Mouse (Mus musculus) CH12.LX (cell line): ENCODE data around the gene Snrnp35.

ENCODE experiments used
- CTCF ChIP-seq, 2 experiments: IDR thresholded peaks in 1 of 2; conservative IDR thresholded peaks in 1 of 2; 2 replicates each; pipeline ENCODE4 v1.5.1; 2011 to 2012; ENCODE audit warnings: low read depth in 2 of 2, low read length in 2 of 2, improper control_type of control experiment in 1 of 2, inconsistent platforms in 1 of 2, mild to moderate bottlenecking in 1 of 2, moderate library complexity in 1 of 2
- E2F4 ChIP-seq: IDR thresholded peaks from 2 replicates; pipeline ENCODE4 v1.6.1; 2011; ENCODE audit warnings: low read depth, low read length, improper control_type of control experiment; ENCODE audit not compliant: insufficient replicate concordance
- JUND ChIP-seq: conservative IDR thresholded peaks from 2 replicates; pipeline ENCODE4 v1.6.1; 2011; ENCODE audit warnings: low read depth, low read length, improper control_type of control experiment
- KAT2A ChIP-seq: IDR thresholded peaks from 2 replicates; pipeline ENCODE4 v1.6.1; 2012; ENCODE audit warnings: low read length, improper control_type of control experiment, inconsistent platforms; ENCODE audit not compliant: insufficient replicate concordance
- MYC ChIP-seq: IDR thresholded peaks from 2 replicates; pipeline ENCODE4 v1.6.1; 2011; ENCODE audit warnings: low read depth, mild to moderate bottlenecking, improper control_type of control experiment, low read length
- NRF1 ChIP-seq: IDR thresholded peaks from 2 replicates; pipeline ENCODE4 v1.6.1; 2014; ENCODE audit warnings: low read depth, mild to moderate bottlenecking, inconsistent platforms, low read length, improper control_type of control experiment, moderate library complexity
- POLR2A ChIP-seq: IDR thresholded peaks from 2 replicates; pipeline ENCODE4 v1.6.1; 2011; ENCODE audit warnings: low read depth, mild to moderate bottlenecking, improper control_type of control experiment, low read length
- POLR2AphosphoS2 ChIP-seq: IDR thresholded peaks from 2 replicates; pipeline ENCODE4 v1.6.1; 2011; ENCODE audit warnings: low read depth, low read length, improper control_type of control experiment
- SIN3A ChIP-seq: IDR thresholded peaks from 2 replicates; pipeline ENCODE4 v1.6.1; 2012; ENCODE audit warnings: low read length, improper control_type of control experiment, inconsistent platforms
- UBTF ChIP-seq: IDR thresholded peaks from 2 replicates; pipeline ENCODE4 v1.6.1; 2012; ENCODE audit warnings: low read depth, mild to moderate bottlenecking, inconsistent platforms, low read length, improper control_type of control experiment, moderate library complexity
- USF1 ChIP-seq: IDR thresholded peaks from 2 replicates; pipeline ENCODE4 v1.6.1; 2014; ENCODE audit warnings: low read depth, mild to moderate bottlenecking, inconsistent platforms, low read length, improper control_type of control experiment
- ZKSCAN1 ChIP-seq: IDR thresholded peaks from 2 replicates; pipeline ENCODE4 v1.6.1; 2012; ENCODE audit warnings: low read depth, inconsistent platforms, low read length, improper control_type of control experiment, borderline replicate concordance
- ZMIZ1 ChIP-seq: IDR thresholded peaks from 2 replicates; pipeline ENCODE4 v1.6.1; 2012; ENCODE audit warnings: low read depth, mild to moderate bottlenecking, inconsistent platforms, low read length, improper control_type of control experiment
- ZNF384 ChIP-seq: IDR thresholded peaks from 2 replicates; pipeline ENCODE4 v1.6.1; 2012; ENCODE audit warnings: low read depth, low read length, improper control_type of control experiment, inconsistent platforms

DNA sequence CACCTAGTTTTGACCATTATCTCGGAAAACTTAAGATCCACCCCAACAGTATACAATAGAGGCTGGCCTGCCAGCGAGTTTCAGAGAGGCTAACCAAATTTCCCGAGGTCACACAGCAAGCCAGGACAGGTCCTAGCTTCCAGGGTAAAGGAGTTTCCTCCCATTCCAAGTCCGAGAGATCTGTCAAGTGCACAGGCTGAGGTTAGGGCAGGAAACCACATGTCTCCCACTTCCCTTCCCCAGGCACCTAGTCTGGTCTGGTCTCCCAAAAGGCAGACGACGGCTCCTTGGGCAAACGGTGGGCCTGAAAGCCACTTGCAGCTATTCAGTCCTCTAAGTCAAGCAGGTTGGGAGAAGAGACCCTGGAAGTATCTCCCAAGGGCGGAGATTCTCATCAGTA lies 46.8 kb downstream of the Snrnp35 start:
- TF ChIP-seq CTCF (conservative IDR thresholded peaks at IDR 0.05 in 1 of 2, IDR thresholded peaks at IDR 0.05 in 1 of 2; ENCODE audit: low read depth in 2 of 2, low read length in 2 of 2) (no peak), ZNF384 (no peak), ZKSCAN1 (no peak), POLR2A (no peak), ZMIZ1 (no peak), JUND (no peak), KAT2A (no peak), E2F4 (no peak), SIN3A (no peak), USF1 (no peak), POLR2AphosphoS2 (no peak), UBTF (no peak), NRF1 (no peak), MYC (no peak)
